Mouse (Mus musculus) B cell, adult 2 months (primary cell): Measurements from ENCODE around the gene Tgfb1.

Source experiments
- DNase-seq, 2 experiments: peaks; one replicate each; pipeline ENCODE4 v3.0.0; 2022

The Tgfb1 gene

GRCm38 (mm10) chr7:25746844-25747243 is 60.0 kb downstream of the Tgfb1 start:
- no peak for DNase-seq

GRCm38 (mm10) chr7:25753076-25753475 is 66.3 kb downstream of the Tgfb1 start:
- no peak for DNase-seq

- DNase-seq: peak in 1 of 2 experiments; percentile 8
Observed at GRCm38 (mm10) chr7:25753643-25754438, 67.0 kb downstream of the Tgfb1 start.

GRCm38 (mm10) chr7:25754439-25754737 is 67.6 kb downstream of the Tgfb1 start:
- DNase-seq: no peak
